Mouse (Mus musculus): ENCODE data around the gene Rcor3. TPM values are rescaled to one million over a fixed set of nuclear protein-coding genes. Genes with fewer than 3 reads are reported as not detected.

The Rcor3 gene
- polyA plus RNA-seq, 1 experiment from 2014 or later, result 6.2 TPM

DNA sequence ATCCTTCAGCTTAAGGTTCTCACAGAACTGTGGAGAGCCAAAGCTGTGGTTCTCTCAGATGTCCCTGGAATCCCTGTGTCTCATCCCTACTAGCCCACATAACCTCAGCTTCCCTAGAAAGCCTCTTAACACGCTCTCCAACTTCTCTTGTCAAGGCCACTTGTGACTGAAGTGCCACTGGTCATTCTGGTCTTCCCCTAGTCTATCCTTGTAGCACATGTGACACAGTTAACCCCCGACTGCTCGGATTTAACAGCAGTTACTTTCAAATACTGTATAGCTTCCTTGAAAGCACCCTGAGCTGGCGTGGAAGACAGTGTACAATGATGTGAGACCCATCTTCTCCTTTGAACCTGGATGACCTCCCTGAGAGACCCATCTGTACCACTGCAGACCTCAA is 50.8 kb downstream of the Rcor3 start:
- ATAC-seq, result no peak
- H3K9me3 ChIP-seq (ENCODE audit: low read length), result no peaks in the 10 kb centered on the region; the same call in 1 of the 2 replicates
- no peak overlapping the region for H3K9ac ChIP-seq (replicated peaks)
- no peak overlapping the region for H3K27ac ChIP-seq (ENCODE audit: low read depth)
- WGBS (ENCODE audit: insufficient replicate concordance), result 59% methylated on average over 4 of the region's 4 CpGs
- H3K27me3 ChIP-seq (ENCODE audit: insufficient read depth, low read length), result no peaks in the 10 kb centered on the region
- peaks cover 25% of the 10 kb centered on the region for H3K4me1 ChIP-seq (ENCODE audit: insufficient read depth)
- no peak overlapping the region for H3K4me3 ChIP-seq (ENCODE audit: low read depth, low read length)
- H3K4me2 ChIP-seq (ENCODE audit: low read depth, low read length), result no peak overlapping the region
- no peaks in the 10 kb centered on the region for H3K36me3 ChIP-seq (replicated peaks; ENCODE audit: insufficient read depth, low read length)
- DNase-seq, result peak; percentile 9
- TF ChIP-seq EP300 (IDR thresholded peaks at IDR 0.05; ENCODE audit: low read depth) (no peak), CTCF (IDR thresholded peaks at IDR 0.05; ENCODE audit: low read depth) (no peak)

DNA sequence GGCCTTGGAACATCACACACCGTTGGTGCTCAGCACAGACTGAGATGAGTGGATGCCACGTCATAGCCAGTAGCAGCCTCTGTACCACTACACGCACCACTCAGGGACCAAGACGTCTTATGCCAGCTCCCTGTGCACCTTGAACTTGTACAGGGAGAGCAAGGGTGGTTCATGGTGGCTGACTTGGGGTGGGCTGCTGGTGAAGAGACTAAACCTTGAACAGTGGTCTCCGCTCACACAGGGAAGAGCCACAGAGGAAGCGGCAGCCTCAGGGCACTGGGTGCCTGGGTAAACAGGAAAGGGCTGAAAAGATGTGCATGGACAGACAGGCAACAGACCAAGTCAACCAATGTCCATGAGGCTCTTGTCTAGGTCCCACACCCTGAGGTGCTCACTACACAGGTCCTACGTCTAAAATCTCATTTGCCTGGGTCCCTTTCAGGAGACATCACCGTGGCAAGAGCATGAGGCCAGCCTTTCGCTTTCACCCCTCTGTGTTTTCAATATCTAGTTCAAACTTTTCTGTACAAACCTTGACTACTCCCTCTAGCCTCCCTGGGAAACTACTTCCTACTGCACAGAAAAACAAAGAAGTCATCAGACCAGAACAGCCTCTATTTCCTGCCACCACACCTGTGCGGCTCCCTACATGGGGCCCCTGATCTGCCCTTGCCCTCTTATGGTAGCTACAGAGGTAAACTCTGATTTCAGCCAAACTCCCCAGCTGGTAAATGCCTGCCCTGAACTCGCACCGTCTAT is 51.4 kb downstream of the Rcor3 start:
- no peak overlapping the region for H3K4me3 ChIP-seq (ENCODE audit: low read depth, low read length)
- peaks cover 19% of the 10 kb centered on the region for H3K4me1 ChIP-seq (ENCODE audit: insufficient read depth)
- H3K4me2 ChIP-seq (ENCODE audit: low read depth, low read length), result no peak overlapping the region; the same call in 1 of the 2 replicates
- no peak for TF ChIP-seq CTCF (IDR thresholded peaks at IDR 0.05; ENCODE audit: low read depth)
- no peak for TF ChIP-seq EP300 (IDR thresholded peaks at IDR 0.05; ENCODE audit: low read depth)
- H3K36me3 ChIP-seq (replicated peaks; ENCODE audit: insufficient read depth, low read length), result no peaks in the 10 kb centered on the region
- ATAC-seq, result peak; percentile 21
- no peaks in the 10 kb centered on the region for H3K27me3 ChIP-seq (ENCODE audit: insufficient read depth, low read length)
- H3K9me3 ChIP-seq (ENCODE audit: low read length), result peaks cover 6% of the 10 kb centered on the region; the same call in 1 of the 2 replicates
- no peak overlapping the region for H3K9ac ChIP-seq (replicated peaks)
- DNase-seq, result peak; percentile 13
- peak overlapping the region; percentile 37; the same call in 1 of the 2 replicates for H3K27ac ChIP-seq (ENCODE audit: low read depth)
- 76% methylated on average over 12 of the region's 12 CpGs for WGBS (ENCODE audit: insufficient replicate concordance)

DNA sequence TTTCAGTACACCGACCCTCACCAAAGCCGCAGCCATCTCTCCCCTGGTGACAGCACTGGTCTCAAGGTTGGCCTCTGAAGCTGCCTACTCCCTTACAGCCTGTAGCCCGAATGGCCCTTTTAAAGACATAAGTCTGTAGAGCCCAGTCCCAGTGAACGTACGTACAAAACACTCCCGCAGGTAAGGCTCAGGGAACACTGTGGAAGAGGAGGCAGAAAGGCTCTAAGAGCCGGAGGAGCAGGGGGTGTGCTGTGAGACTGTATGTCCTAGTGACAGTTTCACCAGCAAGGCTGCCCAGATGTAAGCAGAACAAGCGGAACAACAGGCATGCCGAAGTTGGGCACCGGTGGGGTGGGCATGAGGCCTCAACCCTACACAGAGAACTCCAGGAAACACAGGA is 52.6 kb downstream of the Rcor3 start:
- WGBS (ENCODE audit: insufficient replicate concordance), result 86% methylated on average over 10 of the region's 10 CpGs
- H3K27me3 ChIP-seq (ENCODE audit: insufficient read depth, low read length), result no peaks in the 10 kb centered on the region
- H3K4me2 ChIP-seq (ENCODE audit: low read depth, low read length), result no peak overlapping the region
- H3K9me3 ChIP-seq (ENCODE audit: low read length), result peaks cover 14% of the 10 kb centered on the region; the same call in 1 of the 2 replicates
- peaks cover 5% of the 10 kb centered on the region; the same call in 1 of the 2 replicates for H3K36me3 ChIP-seq (replicated peaks; ENCODE audit: insufficient read depth, low read length)
- DNase-seq, result peak; percentile 7
- no peak for ATAC-seq
- H3K27ac ChIP-seq (ENCODE audit: low read depth), result no peak overlapping the region
- no peak overlapping the region for H3K4me3 ChIP-seq (ENCODE audit: low read depth, low read length)
- peaks cover 11% of the 10 kb centered on the region; the same call in 1 of the 2 replicates for H3K4me1 ChIP-seq (ENCODE audit: insufficient read depth)
- no peak overlapping the region for H3K9ac ChIP-seq (replicated peaks)
- TF ChIP-seq EP300 (IDR thresholded peaks at IDR 0.05; ENCODE audit: low read depth) (no peak), CTCF (IDR thresholded peaks at IDR 0.05; ENCODE audit: low read depth) (no peak)

DNA sequence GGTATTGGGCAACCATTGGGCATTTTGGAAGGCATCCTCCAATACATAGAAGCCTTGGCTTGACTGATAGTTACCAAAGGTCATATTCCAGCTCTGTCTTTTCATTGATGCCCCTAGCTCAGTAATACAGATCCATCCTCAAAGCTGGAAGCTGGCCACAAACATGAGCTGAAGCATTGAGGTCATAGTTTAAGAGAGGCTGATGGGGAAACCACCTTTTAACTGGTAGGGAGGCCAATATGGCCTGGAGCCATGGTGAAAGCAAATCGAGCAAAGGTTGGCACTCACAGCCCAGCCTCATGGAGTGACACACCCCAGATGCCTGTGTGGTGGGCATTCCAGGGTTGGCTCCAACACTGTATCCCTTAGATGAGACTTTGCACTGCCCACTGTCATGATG is 55.2 kb downstream of the Rcor3 start:
- no peaks in the 10 kb centered on the region for H3K27me3 ChIP-seq (ENCODE audit: insufficient read depth, low read length)
- peaks cover 10% of the 10 kb centered on the region; the same call in 1 of the 2 replicates for H3K4me1 ChIP-seq (ENCODE audit: insufficient read depth)
- TF ChIP-seq CTCF (IDR thresholded peaks at IDR 0.05; ENCODE audit: low read depth) (no peak), EP300 (IDR thresholded peaks at IDR 0.05; ENCODE audit: low read depth) (no peak)
- no peak overlapping the region for H3K4me2 ChIP-seq (ENCODE audit: low read depth, low read length)
- H3K36me3 ChIP-seq (replicated peaks; ENCODE audit: insufficient read depth, low read length), result peaks cover 5% of the 10 kb centered on the region; the same call in 1 of the 2 replicates
- H3K9me3 ChIP-seq (ENCODE audit: low read length), result peaks cover 14% of the 10 kb centered on the region; the same call in 1 of the 2 replicates
- H3K4me3 ChIP-seq (ENCODE audit: low read depth, low read length), result no peak overlapping the region
- no peak for ATAC-seq
- 67% methylated on average over 1 of the region's 1 CpGs for WGBS (ENCODE audit: insufficient replicate concordance)
- H3K9ac ChIP-seq (replicated peaks), result no peak overlapping the region
- no peak for DNase-seq
- no peak overlapping the region for H3K27ac ChIP-seq (ENCODE audit: low read depth)

DNA sequence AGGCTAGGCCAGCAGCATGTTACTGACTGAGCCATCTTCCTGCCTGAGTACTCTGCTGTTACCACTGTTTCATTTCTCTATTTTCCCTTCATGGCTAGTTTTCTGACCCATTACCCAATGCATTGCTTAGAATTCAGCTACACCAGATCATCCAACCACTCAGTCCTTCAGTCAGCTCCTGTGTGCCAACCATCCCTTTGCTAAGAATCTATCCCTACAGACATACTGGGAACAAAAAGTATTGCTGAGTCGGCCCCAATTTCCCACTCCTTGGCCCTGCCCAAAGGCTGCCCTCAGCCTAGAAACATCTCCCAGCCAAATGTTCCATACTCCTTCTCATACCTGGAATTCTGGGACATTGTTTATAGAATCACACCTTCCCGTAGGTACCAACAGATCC is 56.7 kb downstream of the Rcor3 start:
- TF ChIP-seq EP300 (IDR thresholded peaks at IDR 0.05; ENCODE audit: low read depth), result no peak
- TF ChIP-seq CTCF (IDR thresholded peaks at IDR 0.05; ENCODE audit: low read depth), result no peak
- WGBS (ENCODE audit: insufficient replicate concordance), result 79% methylated on average over 2 of the region's 2 CpGs
- H3K4me3 ChIP-seq (ENCODE audit: low read depth, low read length), result no peak overlapping the region
- H3K4me2 ChIP-seq (ENCODE audit: low read depth, low read length), result no peak overlapping the region
- H3K27me3 ChIP-seq (ENCODE audit: insufficient read depth, low read length), result no peaks in the 10 kb centered on the region
- no peak overlapping the region for H3K9ac ChIP-seq (replicated peaks)
- H3K9me3 ChIP-seq (ENCODE audit: low read length), result peaks cover 14% of the 10 kb centered on the region; the same call in 1 of the 2 replicates
- DNase-seq, result no peak
- H3K4me1 ChIP-seq (ENCODE audit: insufficient read depth), result peaks cover 20% of the 10 kb centered on the region
- H3K27ac ChIP-seq (ENCODE audit: low read depth), result no peak overlapping the region
- H3K36me3 ChIP-seq (replicated peaks; ENCODE audit: insufficient read depth, low read length), result peaks cover 5% of the 10 kb centered on the region; the same call in 1 of the 2 replicates
- no peak for ATAC-seq

DNA sequence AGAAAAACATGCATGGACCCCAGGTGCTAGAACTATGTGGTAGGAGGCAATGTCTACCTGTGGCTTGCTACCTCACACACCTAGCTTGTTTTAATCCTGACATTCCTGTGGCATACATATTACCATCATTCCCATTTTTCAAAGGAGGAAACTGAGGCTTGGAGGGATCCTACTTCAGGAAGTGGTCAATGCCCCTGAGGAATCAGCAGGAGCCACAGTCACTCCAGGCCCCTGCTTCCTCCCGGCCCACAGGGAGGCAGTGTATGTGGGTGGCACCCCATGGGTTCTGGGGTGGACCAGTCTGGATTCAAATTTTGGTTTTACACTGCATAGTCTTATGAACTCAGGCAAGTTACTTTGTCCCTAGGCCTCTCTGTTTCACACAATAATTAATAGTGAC is 58.7 kb downstream of the Rcor3 start:
- Histone ChIP-seq H3K36me3 (replicated peaks; ENCODE audit: insufficient read depth, low read length) (peaks cover 5% of the 10 kb centered on the region; the same call in 1 of the 2 replicates), H3K9ac (replicated peaks) (no peak overlapping the region), H3K4me2 (ENCODE audit: low read depth, low read length) (no peak overlapping the region), H3K27ac (ENCODE audit: low read depth) (peak overlapping the region; percentile 70), H3K4me1 (ENCODE audit: insufficient read depth) (peaks cover 31% of the 10 kb centered on the region), H3K4me3 (ENCODE audit: low read depth, low read length) (no peak overlapping the region), H3K9me3 (ENCODE audit: low read length) (peaks cover 14% of the 10 kb centered on the region; the same call in 1 of the 2 replicates), H3K27me3 (ENCODE audit: insufficient read depth, low read length) (no peaks in the 10 kb centered on the region)
- no peak for TF ChIP-seq EP300 (IDR thresholded peaks at IDR 0.05; ENCODE audit: low read depth)
- no peak for TF ChIP-seq CTCF (IDR thresholded peaks at IDR 0.05; ENCODE audit: low read depth)
- no peak for DNase-seq
- WGBS (ENCODE audit: insufficient replicate concordance), result 39% methylated on average over 1 of the region's 1 CpGs
- no peak for ATAC-seq

Data from liver, postnatal 0 days (tissue).